Mouse (Mus musculus) liver, embryonic 14.5 days (tissue): ENCODE measurements around the gene Dtx4.

ENCODE experiments used
- CTCF ChIP-seq: IDR thresholded peaks from 2 replicates; pipeline ENCODE4 v1.5.1; 2016; ENCODE audit warnings: antibody characterized with exemption, low read depth, control low read depth
- EP300 ChIP-seq: IDR thresholded peaks from 2 replicates; pipeline ENCODE4 v1.6.1; 2016; ENCODE audit warnings: antibody characterized with exemption, low read depth

GRCm38 (mm10) chr19:12460282-12461249 is 40.7 kb downstream of the Dtx4 start, which contains the start of gene Mpeg1:
- TF ChIP-seq CTCF (no peak), EP300 (no peak)
